Mouse (Mus musculus) bone marrow macrophage, adult 2 months (primary cell): ENCODE results near the gene Glis3.

Source experiments
- CTCF ChIP-seq: IDR thresholded peaks from 2 replicates; pipeline ENCODE4 v1.5.1; 2012; ENCODE audit warnings: low read depth, mild to moderate bottlenecking, low read length, moderate library complexity
- POLR2A ChIP-seq: IDR thresholded peaks from 2 replicates; pipeline ENCODE4 v1.6.1; 2012; ENCODE audit warnings: mild to moderate bottlenecking, low read depth, low read length, borderline replicate concordance

- no peak for TF ChIP-seq CTCF
- no peak for TF ChIP-seq POLR2A
Measured at GRCm38 (mm10) chr19:28258907-28259675, 420.8 kb downstream of the Glis3 start.
